Mouse (Mus musculus): ENCODE measurements around the gene Mindy1. TPM values are rescaled to one million over a fixed set of nuclear protein-coding genes. Genes with fewer than 3 reads are reported as not detected.
"Not testable (repeated sequence)": the region's sequence is repeated elsewhere in the genome, so short reads cannot be mapped to it uniquely, and the experiment has no call there.

Gene Mindy1
- total RNA-seq, 2 experiments from 2014 or later = 18.7 to 20.5 TPM

- peak; percentile 58 to 69 for DNase-seq (ENCODE audit: low spot score in 2 of 2)
- intact Hi-C loops (cut with DNase I) = loop anchor here (2.0 kb wide), 1 partner anchor 32 kb away; the partner anchor contains the start of gene Prune1
Measured at GRCm38 (mm10) chr3:95315094-95315843, 34.1 kb downstream of the Mindy1 start.

GRCm38 (mm10) chr3:95315844-95316550, 34.9 kb downstream of the Mindy1 start:
- DNase-seq (ENCODE audit: low spot score in 2 of 2) = no peak
- intact Hi-C loops (cut with DNase I) = loop anchor here (2.0 kb wide), 1 partner anchor 33 kb away; the partner anchor contains the start of gene Prune1

- intact Hi-C loops (cut with DNase I) = no loop called here
- DNase-seq (ENCODE audit: low spot score in 2 of 2) = peak; percentile 55 to 61
Measured at GRCm38 (mm10) chr3:95317414-95318080, 36.4 kb downstream of the Mindy1 start.

GRCm38 (mm10) chr3:95318548-95318947, 37.4 kb downstream of the Mindy1 start:
- intact Hi-C loops (cut with DNase I) = no loop called here
- no peak for DNase-seq (ENCODE audit: low spot score in 2 of 2)

- DNase-seq (ENCODE audit: low spot score in 2 of 2) = no peak
- intact Hi-C loops (cut with DNase I) = no loop called here
Measured at GRCm38 (mm10) chr3:95319110-95319509, 38.0 kb downstream of the Mindy1 start.

GRCm38 (mm10) chr3:95319701-95320625, 38.8 kb downstream of the Mindy1 start:
- peak in 1 of 2 experiments; percentile 23 for DNase-seq (ENCODE audit: low spot score in 2 of 2)

GRCm38 (mm10) chr3:95323429-95323828, 42.3 kb downstream of the Mindy1 start:
- intact Hi-C loops (cut with DNase I) = no loop called here
- no peak for DNase-seq (ENCODE audit: low spot score in 2 of 2)

More at GRCm38 (mm10) chr3:95319701-95320625, 38.8 kb downstream of the Mindy1 start:
- intact Hi-C loops (cut with DNase I) = no loop called here

GRCm38 (mm10) chr3:95324454-95325144, 43.5 kb downstream of the Mindy1 start:
- intact Hi-C loops (cut with DNase I) = no loop called here
- DNase-seq (ENCODE audit: low spot score in 2 of 2) = no peak

- DNase-seq (ENCODE audit: low spot score in 2 of 2) = no peak
- intact Hi-C loops (cut with DNase I) = no loop called here
Measured at GRCm38 (mm10) chr3:95328803-95329404, 47.8 kb downstream of the Mindy1 start.

- intact Hi-C loops (cut with DNase I) = no loop called here
- DNase-seq (ENCODE audit: low spot score in 2 of 2) = no peak
Measured at GRCm38 (mm10) chr3:95331528-95331927, 50.4 kb downstream of the Mindy1 start.

- no peak for DNase-seq (ENCODE audit: low spot score in 2 of 2)
- intact Hi-C loops (cut with DNase I) = no loop called here
Measured at GRCm38 (mm10) chr3:95337345-95337744, 56.2 kb downstream of the Mindy1 start.

- no peak for DNase-seq (ENCODE audit: low spot score in 2 of 2)
- intact Hi-C loops (cut with DNase I) = no loop called here
Measured at GRCm38 (mm10) chr3:95338251-95338650, 57.1 kb downstream of the Mindy1 start.

GRCm38 (mm10) chr3:95343356-95344000, 62.3 kb downstream of the Mindy1 start:
- intact Hi-C loops (cut with DNase I) = loop anchor here (5.0 kb wide), 1 partner anchor 489 kb away; no protein-coding TSS in a partner anchor

More at GRCm38 (mm10) chr3:95343356-95344000, 62.3 kb downstream of the Mindy1 start:
- DNase-seq (ENCODE audit: low spot score in 2 of 2) = not testable (repeated sequence)

Other genes starting within 250 kb of the Mindy1 start
- gene Psmd4, start 238.7 kb upstream of the Mindy1 start, total RNA-seq (2021) = 100 to 1,000 TPM; 154 to 156 TPM
- gene Pip5k1a, start 174.4 kb upstream of the Mindy1 start, total RNA-seq (2021) = 10 to 100 TPM; 51.1 to 51.7 TPM
- gene Vps72, start 170.3 kb upstream of the Mindy1 start, total RNA-seq (2021) = 10 to 100 TPM; 36.2 to 43.7 TPM
- gene Tmod4, start 156.9 kb upstream of the Mindy1 start, total RNA-seq (2021) = not detected
- 10 to 100 TPM; 42.1 to 46.2 TPM for gene Scnm1, start 147.3 kb upstream of the Mindy1 start, total RNA-seq (2021)
- gene Lysmd1, start 147.3 kb upstream of the Mindy1 start, total RNA-seq (2021) = 10 to 100 TPM; 16.8 to 18.1 TPM
- 1 to 10 TPM; 2.6 to 3.2 TPM for gene Tnfaip8l2, start 139.0 kb upstream of the Mindy1 start, total RNA-seq (2021)
- gene Sema6c, start 120.9 kb upstream of the Mindy1 start, total RNA-seq (2021) = 10 to 100 TPM; 24.7 to 25.3 TPM
- 1 to 10 TPM; 7.5 to 8.9 TPM for gene Gabpb2, start 63.4 kb upstream of the Mindy1 start, total RNA-seq (2021)
- 10 to 100 TPM; 60.0 TPM for gene Cdc42se1, start 52.6 kb upstream of the Mindy1 start, total RNA-seq (2021)
- gene Mllt11, start 49.2 kb upstream of the Mindy1 start, total RNA-seq (2021) = 100 to 1,000 TPM; 329 to 339 TPM
- gene Gm128, start 39.7 kb upstream of the Mindy1 start, total RNA-seq (2021) = under 1 TPM in 1 of 2 experiments, not detected in 1; 0.18 TPM
- gene Bnipl, start 30.2 kb upstream of the Mindy1 start, total RNA-seq (2021) = under 1 TPM; 0.62 to 0.66 TPM
- 10 to 100 TPM; 22.6 to 24.8 TPM for gene Prune1, start 731 bp downstream of the Mindy1 start, total RNA-seq (2021)
- under 1 TPM; 0.57 to 0.78 TPM for gene Anxa9, start 25.8 kb downstream of the Mindy1 start, total RNA-seq (2021)
- gene Cers2, start 33.4 kb downstream of the Mindy1 start, total RNA-seq (2021) = 10 to 100 TPM; 44.5 to 48.9 TPM
- 10 to 100 TPM; 34.7 to 37.4 TPM for gene Setdb1, start 75.9 kb downstream of the Mindy1 start, total RNA-seq (2021)
- gene 4930558C23Rik, start 121.5 kb downstream of the Mindy1 start, total RNA-seq (2021) = not detected
- gene Arnt, start 153.0 kb downstream of the Mindy1 start, total RNA-seq (2021) = 10 to 100 TPM; 32.5 to 37.0 TPM
- gene Ctsk, start 217.9 kb downstream of the Mindy1 start, total RNA-seq (2021) = 1 to 10 TPM; 5.9 to 8.1 TPM
- 10 to 100 TPM; 55.9 to 60.1 TPM for gene Ctss, start 245.4 kb downstream of the Mindy1 start, total RNA-seq (2021)

Data from left cerebral cortex, postnatal 25 days (tissue).